Mouse (Mus musculus): ENCODE measurements around the gene Ddah1.

Gene Ddah1

GRCm38 (mm10) chr3:145768439-145768838 lies 10.0 kb downstream of the Ddah1 start:
- DNase-seq: no peak

GRCm38 (mm10) chr3:145773384-145773783 lies 14.9 kb downstream of the Ddah1 start:
- no peak for DNase-seq

- DNase-seq: no peak
Observed at GRCm38 (mm10) chr3:145774336-145774735, 15.9 kb downstream of the Ddah1 start.

GRCm38 (mm10) chr3:145775236-145775635 lies 16.8 kb downstream of the Ddah1 start:
- DNase-seq: no peak

GRCm38 (mm10) chr3:145775862-145776261 lies 17.4 kb downstream of the Ddah1 start:
- no peak for DNase-seq

- no peak for DNase-seq
Observed at GRCm38 (mm10) chr3:145777006-145777405, 18.5 kb downstream of the Ddah1 start.

GRCm38 (mm10) chr3:145778406-145778922 lies 20.0 kb downstream of the Ddah1 start:
- no peak for DNase-seq

GRCm38 (mm10) chr3:145779279-145779973 lies 21.0 kb downstream of the Ddah1 start:
- DNase-seq: no peak

- no peak for DNase-seq
Observed at GRCm38 (mm10) chr3:145780784-145781442, 22.4 kb downstream of the Ddah1 start.

- DNase-seq: no peak
Observed at GRCm38 (mm10) chr3:145785244-145785643, 26.8 kb downstream of the Ddah1 start.

GRCm38 (mm10) chr3:145787303-145787702 lies 28.8 kb downstream of the Ddah1 start:
- no peak for DNase-seq

GRCm38 (mm10) chr3:145789114-145789513 lies 30.6 kb downstream of the Ddah1 start:
- DNase-seq: no peak

- no peak for DNase-seq
Observed at GRCm38 (mm10) chr3:145790233-145790632, 31.8 kb downstream of the Ddah1 start.

- no peak for DNase-seq
Observed at GRCm38 (mm10) chr3:145790709-145791108, 32.2 kb downstream of the Ddah1 start.

GRCm38 (mm10) chr3:145794355-145794754 lies 35.9 kb downstream of the Ddah1 start:
- no peak for DNase-seq

GRCm38 (mm10) chr3:145795896-145796295 lies 37.4 kb downstream of the Ddah1 start:
- DNase-seq: no peak

- no peak for DNase-seq
Observed at GRCm38 (mm10) chr3:145798042-145798441, 39.6 kb downstream of the Ddah1 start.

GRCm38 (mm10) chr3:145798751-145799188 lies 40.3 kb downstream of the Ddah1 start:
- DNase-seq: no peak

GRCm38 (mm10) chr3:145799365-145799764 lies 40.9 kb downstream of the Ddah1 start:
- no peak for DNase-seq

GRCm38 (mm10) chr3:145802106-145802505 lies 43.6 kb downstream of the Ddah1 start:
- DNase-seq: no peak

GRCm38 (mm10) chr3:145805848-145806247 lies 47.4 kb downstream of the Ddah1 start:
- DNase-seq: no peak

GRCm38 (mm10) chr3:145806502-145806901 lies 48.0 kb downstream of the Ddah1 start:
- DNase-seq: no peak

GRCm38 (mm10) chr3:145816807-145817206 lies 58.3 kb downstream of the Ddah1 start:
- no peak for DNase-seq

GRCm38 (mm10) chr3:145817276-145817675 lies 58.8 kb downstream of the Ddah1 start:
- no peak for DNase-seq
